Mouse (Mus musculus) frontal cortex, postnatal 36 days (tissue): ENCODE measurements around the gene Tbc1d1.

Experiments used
- DNase-seq, 2 experiments: peaks; one replicate each; pipeline ENCODE4 v3.0.0; 2022; ENCODE audit warnings: low spot score in 2 of 2

Tbc1d1 gene

DNA sequence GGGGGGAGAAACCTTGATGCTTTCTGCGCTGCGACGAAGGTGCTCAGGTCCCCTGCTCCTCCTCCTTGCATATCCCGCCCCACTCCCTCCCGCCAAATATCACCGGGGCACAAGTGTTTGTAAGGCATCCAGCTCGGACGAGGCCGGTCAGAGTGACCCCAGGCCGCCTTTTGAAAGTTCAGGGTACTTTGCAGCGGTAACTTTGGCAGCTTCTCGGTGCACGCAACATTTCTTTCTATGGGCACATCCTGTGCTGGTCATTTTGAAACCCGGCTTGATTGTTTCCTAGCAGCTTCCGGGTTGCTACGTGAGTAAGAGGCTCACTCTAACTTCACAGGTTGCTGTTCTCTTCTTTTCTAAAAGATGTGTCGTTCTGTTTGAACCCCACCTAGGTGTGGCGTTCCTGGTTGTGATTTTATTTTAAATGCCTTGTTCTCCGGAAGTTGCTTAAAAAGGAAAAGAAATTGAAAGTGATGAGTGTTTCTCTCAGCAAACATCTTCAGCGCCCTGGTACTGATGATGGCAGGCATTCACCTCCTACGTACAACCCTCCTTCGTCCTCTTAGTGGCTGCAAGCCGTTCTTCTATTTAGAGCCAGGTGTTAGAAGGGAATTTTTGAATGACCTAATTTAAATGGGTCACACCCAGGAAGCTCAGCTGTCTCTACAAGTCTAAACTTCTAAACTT, 4.7 kb downstream of the Tbc1d1 start:
- DNase-seq = peak in 1 of 2 experiments; percentile 13

DNA sequence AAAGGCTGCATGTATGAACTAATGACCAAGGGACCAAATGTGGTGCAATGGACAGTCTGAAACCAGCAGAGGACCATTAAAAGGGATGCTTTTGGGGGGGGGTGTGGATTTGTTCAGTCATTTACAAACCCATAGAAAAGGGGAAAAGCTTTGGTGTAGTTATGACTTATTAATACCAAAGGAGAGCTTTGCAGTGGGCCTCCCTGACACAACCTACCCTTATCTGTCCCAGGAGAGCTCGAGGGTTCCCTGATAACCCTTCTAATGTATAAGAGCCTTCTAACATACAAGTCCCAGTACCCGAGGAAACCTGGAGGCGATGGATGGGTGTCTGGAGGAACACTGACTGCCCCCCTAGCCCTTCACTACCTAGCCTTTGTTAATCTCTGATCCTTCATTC, 5.8 kb downstream of the Tbc1d1 start:
- no peak for DNase-seq

DNA sequence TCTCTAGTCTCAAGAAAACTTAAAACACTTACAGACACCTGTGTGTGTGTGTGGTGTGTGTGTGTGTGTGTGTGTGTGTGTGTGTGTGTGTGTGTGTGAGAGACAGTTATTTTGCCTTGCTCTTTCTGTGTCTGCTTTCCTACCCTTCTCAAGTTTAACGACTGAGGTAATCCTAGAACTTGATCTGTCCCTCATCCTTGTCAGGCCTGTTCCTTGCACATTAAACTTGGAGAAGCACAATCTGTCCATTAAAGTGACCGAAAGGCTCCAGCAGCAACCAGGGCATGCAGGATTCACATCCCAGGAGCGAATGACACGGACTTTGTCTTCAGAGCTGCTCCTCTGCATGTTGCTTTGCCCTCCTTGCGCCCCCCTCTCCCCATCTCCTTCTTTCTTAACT, 6.5 kb downstream of the Tbc1d1 start:
- DNase-seq = no peak

DNA sequence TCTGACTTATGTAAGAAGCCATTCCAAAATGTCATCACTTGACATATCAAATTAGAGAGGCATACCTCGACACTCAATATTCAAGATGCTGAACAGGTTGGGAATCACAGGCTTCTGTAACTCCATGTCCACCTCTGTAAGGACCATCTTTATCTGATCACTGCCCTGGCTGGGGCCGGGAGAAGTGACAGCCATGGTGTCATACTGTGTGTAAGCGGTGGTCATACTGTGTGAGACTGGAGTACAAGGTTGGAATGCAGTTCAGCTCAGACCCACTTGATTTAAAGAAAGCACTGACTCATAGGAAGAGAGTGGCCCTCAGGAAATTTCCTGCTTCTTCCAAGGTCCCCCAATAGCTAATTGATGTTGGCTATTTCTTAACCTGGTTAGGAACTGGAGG, 8.3 kb downstream of the Tbc1d1 start:
- no peak for DNase-seq

DNA sequence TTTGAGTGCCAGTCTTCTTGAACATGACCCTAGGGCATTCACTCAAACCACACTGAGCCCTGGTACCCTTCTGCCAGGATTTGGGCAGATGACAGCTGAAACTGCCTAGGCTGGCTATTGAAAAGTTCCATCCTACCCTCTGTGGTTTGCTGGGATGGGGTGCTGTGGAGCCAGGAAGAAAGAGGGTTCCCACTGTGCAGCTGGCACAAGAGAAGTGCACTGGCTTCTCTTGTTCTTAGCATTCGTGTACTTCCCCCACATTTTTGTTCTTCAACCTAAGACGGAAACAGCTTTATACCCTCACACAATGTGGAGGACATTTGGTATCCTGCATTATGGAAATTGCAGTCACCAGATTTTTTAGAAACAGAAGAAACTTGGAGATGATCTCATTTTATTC, 9.7 kb downstream of the Tbc1d1 start:
- peak in 1 of 2 experiments; percentile 26 for DNase-seq

DNA sequence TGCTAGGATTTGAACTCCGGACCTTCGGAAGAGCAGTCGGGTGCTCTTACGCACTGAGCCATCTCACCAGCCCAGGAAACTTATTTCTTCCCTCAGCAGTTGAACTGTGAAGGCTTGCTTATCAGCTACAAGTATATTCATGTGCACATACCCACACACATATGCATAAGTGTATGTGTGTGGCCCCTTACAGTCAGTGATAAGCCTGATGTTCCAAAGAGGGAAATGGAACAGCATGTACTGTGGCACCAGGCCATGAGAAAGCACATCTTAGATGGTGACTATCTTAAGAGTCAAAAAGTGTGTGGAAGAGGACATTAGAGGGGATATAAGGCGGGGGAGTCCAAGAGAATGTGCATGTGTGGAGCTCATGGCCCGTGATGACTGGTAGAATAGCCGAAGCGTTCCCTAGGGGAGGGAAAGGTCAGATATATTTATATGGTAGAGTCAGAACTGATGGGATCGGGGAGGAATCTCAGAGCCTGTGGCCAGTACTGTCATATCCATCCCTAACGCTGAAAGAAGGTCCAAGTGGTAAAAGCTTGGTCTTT, 13.0 kb downstream of the Tbc1d1 start:
- DNase-seq = no peak

DNA sequence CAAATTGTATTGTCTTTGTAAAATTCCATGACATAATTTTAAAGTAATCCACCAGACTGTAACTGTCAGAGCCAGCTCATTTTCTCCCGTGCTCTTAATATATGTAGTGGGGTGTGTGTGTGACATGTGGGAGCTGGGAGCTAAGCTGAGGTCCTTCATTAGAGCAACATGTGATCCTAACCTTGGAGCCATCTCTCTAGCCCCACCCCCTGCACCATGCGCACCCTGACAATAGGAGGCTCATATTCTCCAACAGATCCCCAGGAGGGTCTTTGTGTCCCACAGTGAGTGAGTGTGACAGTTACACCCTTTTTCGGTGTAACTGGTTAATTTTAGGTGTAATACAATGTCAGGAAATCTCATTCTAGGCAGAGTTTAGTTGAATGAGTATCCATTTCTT, 16.8 kb downstream of the Tbc1d1 start:
- no peak for DNase-seq

DNA sequence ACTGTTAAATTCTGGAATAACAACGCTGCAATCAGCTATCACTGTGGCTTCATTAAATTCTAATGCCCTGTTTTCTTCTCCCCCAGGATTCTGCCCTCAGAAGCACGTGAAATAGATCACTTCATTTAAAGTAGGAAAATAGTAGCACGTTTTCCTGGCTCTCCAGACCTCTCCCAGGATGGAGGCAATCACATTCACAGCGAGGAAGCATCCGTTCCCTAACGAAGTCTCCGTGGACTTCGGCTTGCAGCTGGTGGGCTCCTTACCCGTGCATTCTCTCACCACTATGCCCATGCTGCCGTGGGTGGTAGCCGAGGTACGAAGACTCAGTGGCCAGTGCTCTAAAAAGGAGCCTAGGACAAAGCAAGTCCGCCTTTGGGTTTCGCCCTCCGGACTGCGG, 17.2 kb downstream of the Tbc1d1 start:
- no peak for DNase-seq

DNA sequence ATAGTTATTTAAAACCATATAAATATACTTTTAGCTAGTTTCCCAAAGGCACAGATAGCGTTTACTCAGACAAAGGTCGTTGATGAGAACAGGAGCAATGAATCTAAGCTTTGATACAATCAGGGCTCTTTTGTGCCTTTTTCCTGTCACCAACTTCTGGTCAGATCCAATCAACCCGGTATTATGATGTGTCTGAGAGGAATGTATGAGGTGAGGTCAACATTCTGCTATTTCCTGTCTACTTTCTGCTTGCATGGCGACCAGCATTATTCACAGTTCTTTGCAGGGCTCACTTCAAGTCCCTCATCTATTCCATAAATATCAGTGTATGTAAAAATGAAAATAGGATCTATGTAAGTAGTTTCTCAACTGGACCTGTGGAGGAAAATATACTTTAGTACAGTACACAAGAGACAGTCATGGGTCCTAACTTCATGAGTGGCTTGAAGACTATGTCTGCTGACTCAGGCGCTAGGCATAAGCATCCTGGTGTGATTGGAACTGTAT, 18.4 kb downstream of the Tbc1d1 start:
- DNase-seq = no peak

DNA sequence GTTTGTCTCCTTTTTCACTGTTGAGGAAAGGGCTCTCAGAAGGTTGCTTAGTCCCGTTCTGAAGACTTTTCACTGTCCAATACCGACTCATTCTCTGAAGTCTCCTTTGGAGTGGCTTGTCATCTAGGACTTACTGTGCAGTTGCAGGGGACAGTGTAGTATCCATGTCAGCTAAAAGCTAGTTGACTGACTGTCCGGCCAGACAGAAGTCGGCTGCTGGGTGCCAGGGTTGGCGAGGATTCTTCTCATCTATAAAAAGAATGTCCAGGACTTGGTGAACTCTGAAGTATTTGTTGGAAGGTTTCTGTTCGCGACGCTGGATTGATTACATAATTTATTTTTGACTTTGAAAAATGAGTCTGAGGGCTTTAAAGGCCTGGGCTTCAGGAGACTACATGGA, 24.4 kb downstream of the Tbc1d1 start:
- no peak for DNase-seq

DNA sequence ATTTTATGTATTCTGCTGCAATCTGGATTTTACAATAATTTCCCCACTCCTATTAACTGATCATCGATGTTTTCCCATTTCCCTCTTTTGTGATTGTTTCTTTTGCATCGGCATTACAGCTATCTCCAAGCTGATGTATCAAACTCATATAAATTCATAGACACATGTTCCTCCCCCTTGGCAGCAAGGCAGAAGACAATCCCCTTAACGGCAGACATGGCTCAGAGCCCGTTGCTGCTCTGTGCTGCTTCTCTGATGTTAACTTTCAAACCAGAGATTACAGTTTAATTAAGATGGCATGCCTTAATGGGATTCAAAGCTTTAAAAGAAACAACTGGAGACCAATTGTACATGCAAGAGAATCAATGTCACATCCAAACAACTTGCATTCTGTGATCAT, 27.6 kb downstream of the Tbc1d1 start:
- no peak for DNase-seq

DNA sequence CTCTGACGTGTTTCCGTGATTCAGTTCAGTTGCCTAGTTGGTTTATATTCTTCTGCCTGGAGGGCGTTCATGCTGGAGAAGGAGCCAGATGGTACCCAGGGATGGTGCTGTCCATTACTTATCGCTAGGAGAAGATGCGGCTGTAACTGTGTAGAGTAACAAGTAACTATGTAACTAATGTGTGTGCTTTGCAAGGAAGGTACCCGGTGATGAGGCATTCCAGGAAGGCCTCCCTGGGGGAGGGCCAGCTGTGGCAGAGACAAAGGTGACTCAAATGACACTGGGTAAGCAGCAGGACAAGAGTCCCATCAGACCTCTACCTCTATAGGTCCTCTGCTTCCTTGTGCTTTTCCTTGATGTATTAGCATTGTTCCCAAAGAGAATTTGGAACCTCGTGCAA, 29.2 kb downstream of the Tbc1d1 start:
- no peak for DNase-seq

DNA sequence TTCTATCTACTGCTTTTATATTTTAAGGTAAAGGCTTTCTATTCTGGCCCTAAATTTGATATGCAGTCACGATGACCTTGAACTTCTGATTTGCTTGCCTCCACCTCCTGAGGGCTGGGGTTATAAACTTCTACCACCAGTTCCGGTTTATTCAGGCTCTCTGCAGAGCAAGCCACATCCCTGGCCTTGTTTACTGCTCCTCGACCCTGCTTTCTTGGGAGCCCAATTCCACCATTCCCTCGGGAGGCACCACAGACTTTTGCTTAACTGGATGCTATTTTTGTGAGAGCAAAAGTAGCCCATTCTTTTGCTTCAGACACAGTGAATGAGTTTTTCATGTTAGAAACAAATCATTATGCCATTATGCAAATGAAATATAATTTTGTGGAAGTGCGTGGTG, 30.5 kb downstream of the Tbc1d1 start:
- no peak for DNase-seq

DNA sequence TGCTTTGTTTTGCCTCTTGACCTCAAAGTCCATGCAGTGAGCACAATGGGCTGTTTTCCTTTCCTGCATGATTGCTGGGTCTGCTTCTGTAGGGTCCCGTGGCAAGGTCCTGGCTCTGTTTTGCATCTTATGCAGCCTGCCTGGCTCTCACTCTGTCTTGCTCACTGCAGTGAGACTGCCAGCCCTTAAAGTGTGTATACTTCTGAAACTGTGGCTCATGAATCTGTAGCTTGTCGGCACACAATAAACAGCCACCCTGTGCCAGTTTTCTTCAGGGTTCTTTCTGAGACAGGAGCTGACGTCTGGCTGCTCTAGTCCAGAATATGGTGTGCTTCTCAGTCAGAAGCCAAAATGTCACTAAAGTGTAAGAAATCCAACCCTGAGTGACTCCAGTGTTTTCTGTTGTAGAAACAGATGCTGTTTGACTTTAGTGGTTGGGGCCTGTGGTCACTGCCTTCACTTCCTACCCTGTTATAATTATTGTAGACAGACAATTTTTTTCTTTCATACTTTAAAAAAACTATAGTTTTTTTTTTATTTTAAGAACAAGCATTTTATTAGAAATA, 32.1 kb downstream of the Tbc1d1 start:
- DNase-seq = no peak

DNA sequence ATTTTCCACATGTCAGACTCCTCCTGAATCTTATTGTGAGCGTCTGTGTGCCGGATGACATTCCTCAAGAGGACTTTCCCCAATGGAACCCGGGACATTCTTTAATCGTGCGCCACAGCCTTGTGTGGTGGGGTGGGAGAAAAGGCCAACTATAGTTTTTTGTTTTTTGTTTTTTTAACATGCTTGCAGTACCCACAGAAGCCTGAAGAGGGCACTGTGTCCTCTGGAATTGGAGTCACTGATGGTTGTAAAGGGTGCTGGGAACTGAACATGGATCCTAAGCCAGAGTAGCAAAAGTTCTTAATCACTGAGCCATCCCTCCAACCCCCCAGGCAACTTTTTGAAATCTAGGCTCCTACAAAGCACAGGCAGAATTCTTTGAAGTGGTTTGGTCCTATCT, 34.8 kb downstream of the Tbc1d1 start:
- no peak for DNase-seq

DNA sequence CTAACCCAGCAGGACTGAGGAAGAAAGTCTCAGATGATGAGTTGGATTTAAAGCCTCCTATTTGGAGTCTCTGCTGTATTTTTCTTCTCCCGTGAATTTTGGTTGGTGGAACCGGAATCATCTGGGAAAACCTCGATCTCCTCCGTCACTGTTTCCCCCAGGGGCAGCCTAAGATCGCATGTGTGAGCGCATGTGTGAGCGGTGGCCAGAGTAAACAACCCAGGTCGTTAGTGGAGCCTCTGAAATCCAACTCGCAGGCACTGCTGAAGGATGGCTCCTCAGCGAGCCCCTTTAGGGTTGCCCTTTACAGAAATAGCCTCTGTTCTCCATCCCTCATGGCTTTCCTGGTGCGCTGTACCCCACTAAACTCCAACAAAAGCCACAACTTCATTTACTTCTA, 37.2 kb downstream of the Tbc1d1 start:
- no peak for DNase-seq

DNA sequence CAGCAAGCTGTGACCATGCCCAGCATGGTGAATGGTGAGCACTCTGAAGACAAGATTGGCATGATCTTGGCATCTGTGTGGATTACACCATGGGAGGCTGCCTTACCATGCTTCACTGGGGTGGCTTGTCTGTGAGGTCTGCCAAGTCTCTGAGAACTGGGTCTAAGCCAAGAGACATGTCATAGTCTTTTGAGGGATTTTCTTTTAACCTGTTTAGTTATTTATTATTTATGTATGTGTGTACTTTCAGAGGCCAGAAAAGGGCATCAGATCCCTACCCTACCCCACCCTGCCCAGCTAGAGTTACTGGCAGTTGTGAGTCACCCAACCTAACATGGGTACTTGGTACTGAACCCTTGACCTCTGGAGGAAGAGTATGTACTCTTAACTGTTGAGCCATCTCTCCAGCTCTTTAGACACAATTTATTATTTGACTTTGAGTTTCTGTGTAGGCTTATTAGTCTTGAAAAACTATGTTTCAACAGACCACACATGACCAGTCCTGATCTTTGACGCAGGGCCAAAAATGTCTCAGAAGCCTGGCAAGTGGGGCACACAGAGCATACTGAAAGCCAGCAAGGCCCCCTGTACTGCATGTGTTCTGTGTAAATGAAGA, 40.3 kb downstream of the Tbc1d1 start:
- no peak for DNase-seq

DNA sequence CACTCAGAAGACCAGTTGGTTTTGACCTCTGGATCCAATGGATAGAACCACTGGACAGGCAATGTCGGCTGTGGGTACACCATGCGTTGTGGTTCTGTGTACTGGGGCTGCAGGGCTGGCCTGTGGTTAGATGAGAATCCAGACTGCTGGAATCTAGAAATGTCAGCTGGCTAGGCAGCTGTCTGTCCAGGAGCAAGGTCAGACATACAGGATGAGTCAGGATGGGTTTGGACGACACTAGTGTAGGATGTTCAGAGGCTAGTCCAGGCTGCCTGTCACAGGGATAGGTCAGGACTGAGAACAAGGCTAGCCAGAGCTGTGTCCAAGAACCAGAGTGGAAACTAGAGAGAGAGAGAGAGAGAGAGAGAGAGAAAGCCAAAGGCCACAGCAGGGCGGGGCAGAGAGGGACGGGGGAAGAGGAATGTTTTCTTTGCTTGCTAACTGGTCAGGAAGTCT, 40.8 kb downstream of the Tbc1d1 start:
- DNase-seq = no peak

DNA sequence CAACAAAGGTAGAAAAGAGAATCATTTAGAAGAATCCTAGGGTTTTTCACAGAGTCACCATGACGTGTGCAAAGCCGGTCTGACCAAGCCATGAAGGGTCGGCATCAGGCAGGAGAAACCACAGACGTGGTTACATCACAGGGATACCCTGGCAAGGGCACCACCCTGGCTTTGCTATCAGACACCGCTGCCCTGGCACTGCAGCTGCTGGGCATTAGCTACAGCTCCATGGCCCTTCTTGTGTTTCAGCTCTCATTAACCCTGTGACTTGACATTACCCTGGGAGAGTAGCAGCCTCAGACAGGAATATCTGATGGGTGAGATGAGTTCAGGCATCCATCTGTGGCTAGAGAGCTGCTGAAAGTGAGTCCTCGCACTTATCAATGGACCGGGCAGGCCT, 42.5 kb downstream of the Tbc1d1 start:
- no peak for DNase-seq

DNA sequence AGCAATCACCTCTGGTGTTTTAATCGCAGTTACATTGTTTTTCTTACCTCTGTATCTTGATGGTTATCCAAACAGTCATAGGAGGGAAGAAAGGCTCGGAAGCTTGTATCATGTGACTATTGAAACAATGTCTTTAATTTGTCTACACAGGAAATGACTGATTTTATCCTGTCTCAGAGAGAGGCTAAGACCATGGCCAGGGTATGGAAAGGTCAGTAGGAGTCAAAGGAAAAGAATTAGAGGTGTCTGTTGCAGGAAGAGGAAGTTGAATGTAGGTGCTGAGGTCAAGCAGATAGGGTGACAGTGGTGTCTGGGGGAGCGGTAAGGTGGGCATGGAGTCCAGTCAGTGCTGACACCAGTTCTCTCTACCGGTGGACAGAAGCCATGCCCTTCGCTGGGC, 45.0 kb downstream of the Tbc1d1 start:
- no peak for DNase-seq

DNA sequence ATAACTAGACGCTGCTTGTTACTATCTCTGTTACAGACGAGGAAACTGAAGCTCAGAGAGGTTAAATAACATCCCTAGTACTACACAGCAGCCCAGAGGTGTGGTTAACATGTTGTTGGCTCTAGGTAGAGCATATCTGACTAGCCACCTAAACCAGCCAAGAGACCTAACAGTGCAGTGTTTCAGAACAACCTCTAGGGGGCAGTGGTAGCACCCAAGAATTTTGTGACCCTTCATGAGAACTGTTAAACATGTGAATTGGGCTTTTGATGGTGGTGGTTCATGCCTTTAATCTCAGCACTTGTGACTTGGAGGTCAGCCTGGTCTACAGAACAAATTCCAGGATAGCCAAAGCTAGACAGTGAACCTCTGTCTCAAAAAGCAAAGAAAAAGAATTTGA, 46.2 kb downstream of the Tbc1d1 start:
- DNase-seq = peak; percentile 23 to 38

DNA sequence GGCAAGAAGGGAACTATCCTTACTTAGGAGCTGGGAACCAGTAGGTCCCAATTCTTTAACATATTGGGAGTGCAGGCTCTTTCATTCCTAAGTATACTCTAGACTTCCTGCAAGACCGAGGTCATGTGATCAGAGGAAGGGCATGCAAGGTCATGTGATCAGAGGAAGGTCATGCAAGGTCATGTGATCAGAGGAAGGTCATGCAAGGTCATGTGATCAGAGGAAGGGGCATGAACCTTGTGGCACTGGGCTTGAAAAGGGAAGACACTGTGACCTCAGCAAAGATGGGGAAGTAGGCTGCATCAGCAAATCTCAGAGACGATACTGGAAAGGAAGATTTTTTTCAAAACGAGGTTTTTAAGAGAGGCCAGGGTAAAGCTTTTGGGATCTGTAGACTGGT, 49.5 kb downstream of the Tbc1d1 start:
- DNase-seq = no peak

DNA sequence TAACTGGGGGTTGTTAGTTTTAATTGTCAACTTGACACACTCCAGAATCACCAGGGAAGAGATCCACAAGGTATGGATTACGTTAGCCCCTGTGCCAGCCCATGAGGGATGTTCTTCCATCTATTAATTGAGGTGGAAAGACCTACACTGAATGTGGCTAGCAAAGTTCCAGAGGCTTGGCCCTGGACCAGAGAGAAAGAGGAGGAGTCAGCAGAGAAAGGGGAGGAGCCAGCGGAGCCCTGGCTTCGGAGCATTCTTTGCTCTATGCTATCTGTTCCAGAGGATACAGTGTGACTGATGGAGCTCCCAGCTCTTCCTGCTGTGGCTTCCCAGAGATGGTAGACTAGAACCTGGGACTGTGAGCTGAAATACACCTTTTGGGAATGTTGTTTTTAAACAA, 50.3 kb downstream of the Tbc1d1 start:
- DNase-seq = no peak
